Mouse (Mus musculus) telencephalon, adult 2 months (tissue): ENCODE measurements around the gene Ehd4.

Experiments used
- DNase-seq: peaks from one replicate; pipeline ENCODE4 v3.0.0-alpha.2; 2011; ENCODE audit warnings: low read depth, low spot score

The Ehd4 gene

GRCm38 (mm10) chr2:120076076-120076705 is 78.2 kb downstream of the Ehd4 start:
- DNase-seq = no peak

GRCm38 (mm10) chr2:120074096-120074495 is 80.3 kb downstream of the Ehd4 start:
- DNase-seq = no peak

- DNase-seq = peak; percentile 79
Observed at GRCm38 (mm10) chr2:120069466-120069990, 84.9 kb downstream of the Ehd4 start.

GRCm38 (mm10) chr2:120068555-120069465 is 85.6 kb downstream of the Ehd4 start:
- DNase-seq = no peak

GRCm38 (mm10) chr2:120066224-120066623 is 88.2 kb downstream of the Ehd4 start:
- DNase-seq = no peak

- DNase-seq = no peak
Observed at GRCm38 (mm10) chr2:120065243-120065642, 89.2 kb downstream of the Ehd4 start.

- no peak for DNase-seq
Observed at GRCm38 (mm10) chr2:120064639-120065038, 89.8 kb downstream of the Ehd4 start.

GRCm38 (mm10) chr2:120062248-120062647 is 92.2 kb downstream of the Ehd4 start:
- DNase-seq = no peak

- no peak for DNase-seq
Observed at GRCm38 (mm10) chr2:120060651-120061050, 93.8 kb downstream of the Ehd4 start.

- no peak for DNase-seq
Observed at GRCm38 (mm10) chr2:120060190-120060589, 94.2 kb downstream of the Ehd4 start.

GRCm38 (mm10) chr2:120059466-120059865 is 94.9 kb downstream of the Ehd4 start:
- no peak for DNase-seq

- DNase-seq = no peak
Observed at GRCm38 (mm10) chr2:120058818-120059217, 95.6 kb downstream of the Ehd4 start.

- no peak for DNase-seq
Observed at GRCm38 (mm10) chr2:120055923-120056322, 98.5 kb downstream of the Ehd4 start.

- no peak for DNase-seq
Observed at GRCm38 (mm10) chr2:120054771-120055552, 99.4 kb downstream of the Ehd4 start.

GRCm38 (mm10) chr2:120051405-120051804 is 103.0 kb downstream of the Ehd4 start:
- no peak for DNase-seq

- DNase-seq = no peak
Observed at GRCm38 (mm10) chr2:120049632-120050274, 104.7 kb downstream of the Ehd4 start.

- DNase-seq = no peak
Observed at GRCm38 (mm10) chr2:120048173-120048572, 106.2 kb downstream of the Ehd4 start.

- peak; percentile 74 for DNase-seq
Observed at GRCm38 (mm10) chr2:120046486-120047310, 107.7 kb downstream of the Ehd4 start.

- DNase-seq = no peak
Observed at GRCm38 (mm10) chr2:120044676-120045075, 109.7 kb downstream of the Ehd4 start.

- peak; percentile 92 for DNase-seq
Observed at GRCm38 (mm10) chr2:120044101-120044603, 110.3 kb downstream of the Ehd4 start.
